Mouse (Mus musculus) forebrain, embryonic 10.5 days (tissue): ENCODE data around the gene Magix. TPM values are rescaled to one million over a fixed set of nuclear protein-coding genes. Genes with fewer than 3 reads are reported as not detected.
A peak's percentile ranks its signal among the peaks of the same experiment; 100 is the strongest.
"Not testable (repeated sequence)": the region's sequence is repeated elsewhere in the genome, so short reads cannot be mapped to it uniquely, and the experiment has no call there.

Source experiments
- DNase-seq: peaks from one replicate; pipeline ENCODE4 v3.0.0-alpha.2; 2017; ENCODE audit warnings: low spot score; ENCODE audit errors: extremely low spot score
- H3K27ac ChIP-seq: fragments of 300-500 bp; sonication (generic); 2 replicates; pipeline ENCODE4 v1.5.1; 2016; ENCODE audit warnings: mild to moderate bottlenecking
- H3K27me3 ChIP-seq: fragments of 300-500 bp; sonication (generic); 2 replicates; pipeline ENCODE4 v1.6.1; 2016; ENCODE audit warnings: mild to moderate bottlenecking; ENCODE audit not compliant: poor library complexity, severe bottlenecking
- H3K36me3 ChIP-seq: fragments of 300-500 bp; sonication (generic); replicated peaks from 2 replicates; pipeline ENCODE4 v1.6.1; 2016; ENCODE audit warnings: mild to moderate bottlenecking, moderate library complexity
- H3K4me1 ChIP-seq: fragments of 300-500 bp; sonication (generic); 2 replicates; pipeline ENCODE4 v1.6.1; 2016
- H3K4me3 ChIP-seq: fragments of 300-500 bp; sonication (generic); 2 replicates; pipeline ENCODE4 v1.5.1; 2016; ENCODE audit warnings: mild to moderate bottlenecking, moderate library complexity
- H3K9me3 ChIP-seq: fragments of 300-500 bp; sonication (generic); 2 replicates; pipeline ENCODE4 v1.6.1; 2016; ENCODE audit warnings: mild to moderate bottlenecking, moderate library complexity
- WGBS: fragments of 180-500 bp; shearing (Covaris S2); methylation state at CpG from one replicate; pipeline ENCODE4 v1.1.7; 2016; 5-methylcytosine and 5-hydroxymethylcytosine counted together
- polyA plus RNA-seq: library from polyadenylated mRNA; unstranded; fragments of >200 nt; fragmentation: Nextera tagmentation; extraction: Ambion mirVana; gene quantifications from 2 replicates; pipeline ENCODE4 v1.2.1, GENCODE M21; 2016

The Magix gene
- 0.10 TPM in 1 of 2 replicates, not detected in the other for polyA plus RNA-seq

DNA sequence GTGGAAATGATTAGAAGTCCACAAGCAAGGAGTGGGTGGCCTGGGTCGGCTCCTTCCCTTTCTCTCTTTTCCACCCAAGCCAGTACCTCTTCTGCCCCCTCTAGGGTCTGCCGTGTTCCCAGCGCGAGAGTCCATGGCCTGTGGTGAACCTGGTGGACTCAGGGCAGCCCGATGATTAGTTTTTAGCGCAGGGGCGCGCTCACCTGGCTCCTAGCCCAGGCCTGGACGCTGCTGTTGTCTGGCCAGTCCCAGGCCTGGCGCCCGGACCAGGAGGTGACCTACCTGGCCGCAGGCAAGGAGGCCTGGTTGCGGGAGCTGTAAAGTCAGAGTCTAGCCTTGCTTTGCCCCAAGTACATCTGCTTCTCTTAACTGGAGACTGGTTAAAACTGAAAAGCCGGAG lies at the start of gene Magix:
Gene Magix, minus strand, starts transcription at position 388 of the 400 bp plus-strand sequence.
- peaks cover 9% of the 10 kb centered on the region for H3K27me3 ChIP-seq
- no peak for DNase-seq
- no peaks in the 10 kb centered on the region for H3K36me3 ChIP-seq
- WGBS = 68% methylated on average over 14 of the region's 14 CpGs
- peak within 1 kb of the TSS; percentile 46 for H3K4me3 ChIP-seq
- H3K4me1 ChIP-seq = no peaks in the 10 kb centered on the region
- no peaks in the 10 kb centered on the region; the same call in 1 of the 2 replicates for H3K9me3 ChIP-seq
- H3K27ac ChIP-seq = 0 out of 2 replicates have a peak within 1 kb of the TSS, but pooled peaks have one; percentile 35

DNA sequence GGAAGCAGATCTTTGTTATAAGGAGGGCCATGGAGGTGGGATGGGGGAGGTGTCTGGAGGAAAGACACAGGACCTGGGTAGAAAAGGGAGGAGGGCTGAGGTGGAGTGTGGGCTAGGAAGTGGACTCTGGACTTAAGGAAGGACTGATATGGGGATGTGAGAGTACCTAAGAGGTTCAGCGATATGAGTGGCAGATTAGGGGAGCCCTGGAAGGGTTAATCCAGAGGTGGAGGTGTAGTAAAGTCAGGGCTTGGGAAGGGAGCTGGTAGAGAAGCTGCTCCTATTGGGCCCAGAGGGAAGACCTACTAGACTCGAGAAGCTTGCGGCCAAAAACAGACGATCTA lies 47.8 kb upstream of the Magix start:
- Histone ChIP-seq H3K4me3 (peak overlapping the region; percentile 56), H3K27ac (peak overlapping the region; percentile 81), H3K36me3 (peaks cover 25% of the 10 kb centered on the region), H3K4me1 (peaks cover 21% of the 10 kb centered on the region), H3K27me3 (no peaks in the 10 kb centered on the region), H3K9me3 (peaks cover 6% of the 10 kb centered on the region; the same call in 1 of the 2 replicates)
- no peak for DNase-seq
- 33% methylated on average over 4 of the region's 4 CpGs for WGBS

GRCm38 (mm10) chrX:7728215-7728921 lies 47.3 kb upstream of the Magix start, which contains the start of gene Praf2:
Gene Praf2 (plus strand): TSS chrX:7728439.
- peaks cover 6% of the 10 kb centered on the region; the same call in 1 of the 2 replicates for H3K9me3 ChIP-seq
- peaks cover 26% of the 10 kb centered on the region for H3K36me3 ChIP-seq
- 19% methylated on average over 42 of the region's 42 CpGs for WGBS
- peaks cover 16% of the 10 kb centered on the region for H3K4me1 ChIP-seq
- peak within 1 kb of the TSS; percentile 56 for H3K4me3 ChIP-seq
- peak within 1 kb of the TSS; percentile 81 for H3K27ac ChIP-seq
- DNase-seq = peak; percentile 68
- H3K27me3 ChIP-seq = no peaks in the 10 kb centered on the region

DNA sequence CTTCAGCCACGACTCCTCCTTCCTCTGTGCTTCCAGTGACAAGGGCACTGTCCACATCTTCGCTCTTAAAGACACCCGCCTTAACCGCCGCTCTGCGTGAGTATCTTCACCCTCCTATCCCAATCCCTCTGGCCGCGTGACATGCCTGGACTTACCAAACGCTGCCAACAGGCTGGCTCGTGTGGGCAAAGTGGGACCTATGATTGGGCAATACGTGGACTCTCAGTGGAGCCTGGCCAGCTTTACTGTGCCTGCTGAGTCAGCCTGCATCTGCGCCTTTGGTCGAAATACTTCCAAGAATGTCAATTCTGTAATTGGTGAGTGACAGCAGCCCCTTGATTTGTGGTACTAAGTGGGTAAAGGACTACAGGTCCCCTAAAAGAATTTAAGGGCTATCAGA lies 46.1 kb upstream of the Magix start:
- Histone ChIP-seq H3K36me3 (peaks cover 22% of the 10 kb centered on the region), H3K9me3 (0 out of 2 replicates have a peak, but pooled peaks cover 2% of the 10 kb centered on the region), H3K4me3 (no peak overlapping the region), H3K27me3 (no peaks in the 10 kb centered on the region), H3K27ac (no peak overlapping the region), H3K4me1 (peaks cover 23% of the 10 kb centered on the region)
- no peak for DNase-seq
- WGBS = 91% methylated on average over 13 of the region's 13 CpGs

GRCm38 (mm10) chrX:7725841-7726240 lies 44.8 kb upstream of the Magix start:
- Histone ChIP-seq H3K4me3 (no peak overlapping the region), H3K36me3 (peaks cover 22% of the 10 kb centered on the region), H3K27ac (no peak overlapping the region), H3K4me1 (peaks cover 23% of the 10 kb centered on the region), H3K9me3 (0 out of 2 replicates have a peak, but pooled peaks cover 2% of the 10 kb centered on the region), H3K27me3 (no peaks in the 10 kb centered on the region)
- DNase-seq = no peak
- WGBS = 86% methylated on average over 12 of the region's 12 CpGs

- DNase-seq = no peak
- H3K9me3 ChIP-seq = 0 out of 2 replicates have a peak, but pooled peaks cover 2% of the 10 kb centered on the region
- peaks cover 16% of the 10 kb centered on the region for H3K4me1 ChIP-seq
- no peaks in the 10 kb centered on the region for H3K27me3 ChIP-seq
- peaks cover 22% of the 10 kb centered on the region for H3K36me3 ChIP-seq
- H3K27ac ChIP-seq = no peak overlapping the region
- WGBS = 88% methylated on average over 7 of the region's 7 CpGs
- H3K4me3 ChIP-seq = no peak overlapping the region
These were observed 43.1 kb upstream of the Magix start for GRCm38 (mm10) chrX:7724135-7724534.

- Histone ChIP-seq H3K4me1 (peaks cover 9% of the 10 kb centered on the region), H3K36me3 (peaks cover 22% of the 10 kb centered on the region), H3K27me3 (no peaks in the 10 kb centered on the region), H3K27ac (no peak overlapping the region), H3K9me3 (no peaks in the 10 kb centered on the region), H3K4me3 (peak overlapping the region; percentile 64)
- DNase-seq = no peak
- 26% methylated on average over 4 of the region's 4 CpGs for WGBS
These were observed 41.6 kb upstream of the Magix start for GRCm38 (mm10) chrX:7722691-7723090.

- DNase-seq = no peak
- WGBS = 25% methylated on average over 11 of the region's 11 CpGs
- Histone ChIP-seq H3K36me3 (peaks cover 22% of the 10 kb centered on the region), H3K27me3 (no peaks in the 10 kb centered on the region), H3K27ac (peak overlapping the region; percentile 94), H3K9me3 (no peaks in the 10 kb centered on the region), H3K4me3 (peak overlapping the region; percentile 64), H3K4me1 (peaks cover 6% of the 10 kb centered on the region)
These were observed 41.2 kb upstream of the Magix start for GRCm38 (mm10) chrX:7722282-7722611.

GRCm38 (mm10) chrX:7721514-7722281 lies 40.6 kb upstream of the Magix start, which contains the start of gene Gm45208:
Gene Gm45208 (plus strand): TSS chrX:7722245.
- Histone ChIP-seq H3K4me1 (peaks cover 6% of the 10 kb centered on the region), H3K27ac (peak within 1 kb of the TSS; percentile 94), H3K36me3 (peaks cover 17% of the 10 kb centered on the region), H3K4me3 (peak within 1 kb of the TSS; percentile 64), H3K9me3 (no peaks in the 10 kb centered on the region), H3K27me3 (no peaks in the 10 kb centered on the region)
- DNase-seq = peak; percentile 75
- WGBS = 28% methylated on average over 22 of the region's 22 CpGs

DNA sequence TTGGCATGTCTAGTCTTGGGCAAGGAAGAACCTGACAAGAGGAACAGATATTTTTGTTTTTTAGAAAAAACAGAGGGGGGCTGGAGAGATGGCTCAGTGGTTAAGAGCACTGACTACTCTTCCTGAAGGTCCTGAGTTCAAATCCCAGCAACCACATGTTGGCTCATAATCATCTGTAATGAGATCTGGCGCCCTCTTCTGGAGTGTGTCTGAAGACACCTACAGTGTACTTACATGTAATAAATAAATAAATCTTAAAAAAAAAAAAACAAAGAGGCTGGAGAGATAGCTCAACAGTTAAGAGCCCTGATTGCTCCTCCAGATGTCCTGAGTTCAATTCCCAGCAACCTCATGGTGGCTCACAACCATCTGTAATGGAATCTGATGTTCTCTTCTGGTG lies 35.0 kb upstream of the Magix start:
- not testable (repeated sequence) for DNase-seq, H3K27ac ChIP-seq, H3K4me3 ChIP-seq, H3K4me1 ChIP-seq, H3K9me3 ChIP-seq, H3K36me3 ChIP-seq, H3K27me3 ChIP-seq
- 41% methylated on average over 1 of the region's 1 CpGs for WGBS

DNA sequence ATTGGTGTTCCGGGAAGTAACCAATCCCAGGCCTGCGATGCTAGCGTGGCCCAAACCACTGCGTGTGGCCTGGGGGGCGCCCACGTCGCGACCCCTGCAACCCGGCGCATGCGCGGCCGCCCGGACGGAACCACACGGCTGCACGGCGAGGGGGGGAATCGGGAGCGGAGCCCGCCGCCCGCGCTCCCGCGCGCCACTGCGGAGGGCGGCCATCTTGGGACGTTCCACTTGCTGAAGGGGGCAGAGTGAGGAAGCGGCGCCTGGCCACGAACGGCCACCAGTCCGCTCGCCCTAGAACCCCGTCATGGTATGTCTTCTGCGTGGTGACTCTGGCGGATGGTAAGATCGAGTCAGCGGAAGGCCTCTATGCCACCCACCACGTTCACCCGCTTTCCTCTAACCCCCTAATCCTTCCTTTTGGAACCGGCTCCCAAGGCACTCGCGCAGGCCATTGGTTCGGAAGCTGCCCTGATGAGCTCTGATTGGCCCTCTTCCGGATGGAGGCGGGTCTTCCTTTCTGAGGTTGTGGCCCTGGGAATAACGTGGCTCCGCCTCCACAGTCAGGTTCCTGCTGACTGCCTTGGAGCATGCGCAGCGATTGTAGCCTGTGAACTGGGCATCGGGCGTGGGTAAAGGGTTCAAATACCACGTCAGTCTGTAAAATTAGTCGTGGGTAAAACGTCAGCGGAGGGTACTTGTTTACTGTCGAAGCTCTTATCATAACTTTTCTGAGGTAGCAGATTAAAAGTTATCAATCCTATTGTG lies 33.3 kb upstream of the Magix start, which contains the start of gene Wdr45:
Gene Wdr45, plus strand, starts transcription at position 199 of the 765 bp plus-strand sequence.
- DNase-seq = peak; percentile 84
- not testable (repeated sequence) for H3K4me1 ChIP-seq, H3K9me3 ChIP-seq, H3K36me3 ChIP-seq, H3K27me3 ChIP-seq
- Histone ChIP-seq H3K4me3 (peak within 1 kb of the TSS; percentile 49), H3K27ac (peak within 1 kb of the TSS; percentile 85)
- WGBS = 16% methylated on average over 45 of the region's 60 CpGs

DNA sequence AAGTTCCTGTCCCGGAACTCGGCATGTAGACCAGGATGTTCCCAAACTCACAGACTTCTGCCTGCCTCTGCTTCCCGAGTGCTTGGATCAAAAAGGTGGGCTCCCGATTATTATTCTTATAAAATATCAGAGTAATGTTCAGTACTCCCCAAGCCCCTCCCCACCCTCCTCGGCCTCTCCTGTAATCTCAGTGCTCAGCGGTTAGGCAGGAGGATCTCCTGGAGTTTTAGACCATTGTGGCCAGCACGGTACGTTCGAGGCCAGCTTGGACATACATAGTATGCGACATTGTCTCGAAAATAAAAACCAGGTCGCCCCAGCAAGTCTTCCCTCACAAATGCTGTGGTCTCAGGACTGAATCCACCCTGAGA lies 32.7 kb upstream of the Magix start:
- DNase-seq, H3K36me3 ChIP-seq, H3K4me1 ChIP-seq, H3K27me3 ChIP-seq, H3K9me3 ChIP-seq: not testable (repeated sequence)
- Histone ChIP-seq H3K27ac (peak overlapping the region; percentile 75; the same call in 1 of the 2 replicates), H3K4me3 (peak overlapping the region; percentile 49)
- 32% methylated on average over 6 of the region's 12 CpGs for WGBS
